Mouse (Mus musculus) liver, adult 2 months (tissue): ENCODE measurements around the gene Ugt1a10. TPM values are rescaled to one million over a fixed set of nuclear protein-coding genes. Genes with fewer than 3 reads are reported as not detected.

Experiments
- DNase-seq: peaks from one replicate; pipeline ENCODE4 v3.0.0-alpha.2; 2011; ENCODE audit warnings: low read depth, low spot score; ENCODE audit errors: extremely low read depth
- H3K27ac ChIP-seq: fragments of 200-500 bp; replicated peaks from 2 replicates; pipeline ENCODE4 v1.5.1; 2012; ENCODE audit warnings: low read depth, mild to moderate bottlenecking, control low read depth, inconsistent platforms, low read length; ENCODE audit not compliant: insufficient read depth
- H3K27me3 ChIP-seq: fragments of 200-500 bp; 2 replicates; pipeline ENCODE4 v1.6.1; 2012; ENCODE audit warnings: mild to moderate bottlenecking, moderate library complexity, low read length, inconsistent platforms; ENCODE audit not compliant: control insufficient read depth, insufficient read depth
- H3K36me3 ChIP-seq: fragments of 200-500 bp; 2 replicates; pipeline ENCODE4 v1.6.1; 2012; ENCODE audit warnings: low read length, inconsistent platforms; ENCODE audit not compliant: control insufficient read depth, insufficient read depth
- H3K4me1 ChIP-seq: fragments of 200-500 bp; 2 replicates; pipeline ENCODE4 v1.6.1; 2011; ENCODE audit warnings: low read length; ENCODE audit not compliant: control insufficient read depth, insufficient read depth
- H3K4me3 ChIP-seq: fragments of 200-500 bp; 2 replicates; pipeline ENCODE4 v1.5.1; 2011; ENCODE audit warnings: low read depth, mild to moderate bottlenecking, control low read depth, low read length, moderate library complexity; ENCODE audit not compliant: insufficient read depth
- H3K79me2 ChIP-seq: fragments of 200-500 bp; 2 replicates; pipeline ENCODE4 v1.6.1; 2012; ENCODE audit warnings: inconsistent platforms, mild to moderate bottlenecking, low read length, moderate library complexity; ENCODE audit not compliant: control insufficient read depth, insufficient read depth
- H3K9ac ChIP-seq: fragments of 200-500 bp; 2 replicates; pipeline ENCODE4 v1.6.1; 2012; ENCODE audit warnings: low read depth, mild to moderate bottlenecking, control low read depth, inconsistent platforms, low read length
- CTCF ChIP-seq: fragments of 200-500 bp; IDR thresholded peaks from 2 replicates; pipeline ENCODE4 v1.5.1; 2011; ENCODE audit warnings: low read depth, low read length, control low read depth
- POLR2A ChIP-seq: fragments of 200-500 bp; IDR thresholded peaks from 2 replicates; pipeline ENCODE4 v1.6.1; 2011; ENCODE audit warnings: low read length, control low read depth; ENCODE audit not compliant: insufficient read depth; ENCODE audit errors: extremely low read depth
- WGBS: fragments of 180-500 bp; shearing (Covaris S2); methylation state at CpG from one replicate; pipeline ENCODE4 v1.1.7; 2018; 5-methylcytosine and 5-hydroxymethylcytosine counted together
- polyA plus RNA-seq: library from polyadenylated mRNA; depleted of rRNA; stranded (reverse); fragments of >200 nt; gene quantifications from 2 replicates; pipeline ENCODE4 v1.2.3, GENCODE M21; 2012
- total RNA-seq: library from RNA; depleted of rRNA; stranded (reverse); fragments of >200 nt; gene quantifications from 2 replicates; pipeline ENCODE4 v1.2.3, GENCODE M21; 2014

Ugt1a10 gene
- total and polyA plus RNA-seq, 2 experiments, result 1.2 to 6.4 TPM

DNA sequence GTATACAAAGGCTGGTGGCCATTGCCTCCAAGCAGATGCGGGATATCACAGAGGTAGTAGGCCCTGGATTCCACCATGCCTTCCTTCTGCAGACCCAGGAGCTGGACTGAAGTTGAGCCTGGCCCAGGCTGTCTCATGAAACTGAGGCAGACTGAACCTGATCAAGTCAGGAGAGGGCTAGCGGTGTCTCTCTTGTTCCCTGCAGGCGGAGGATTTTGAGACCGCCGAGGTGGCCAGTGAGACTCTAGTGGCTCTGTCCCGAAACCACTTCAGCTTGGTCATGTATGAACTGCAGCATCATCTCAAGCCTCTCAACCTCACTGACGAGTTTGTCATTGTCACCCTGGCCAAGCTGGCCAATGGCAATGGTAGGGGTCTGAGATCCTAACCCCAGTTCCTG is 175.2 kb downstream of the Ugt1a10 start:
- Histone ChIP-seq H3K27ac (no peak overlapping the region), H3K9ac (no peak overlapping the region), H3K27me3 (no peaks in the 10 kb centered on the region), H3K4me3 (no peak overlapping the region), H3K36me3 (no peaks in the 10 kb centered on the region), H3K4me1 (no peaks in the 10 kb centered on the region; the same call in 1 of the 2 replicates), H3K79me2 (no peaks in the 10 kb centered on the region)
- WGBS, result 78% methylated on average over 7 of the region's 7 CpGs
- no peak for TF ChIP-seq CTCF
- TF ChIP-seq POLR2A, result no peak
- DNase-seq, result no peak

DNA sequence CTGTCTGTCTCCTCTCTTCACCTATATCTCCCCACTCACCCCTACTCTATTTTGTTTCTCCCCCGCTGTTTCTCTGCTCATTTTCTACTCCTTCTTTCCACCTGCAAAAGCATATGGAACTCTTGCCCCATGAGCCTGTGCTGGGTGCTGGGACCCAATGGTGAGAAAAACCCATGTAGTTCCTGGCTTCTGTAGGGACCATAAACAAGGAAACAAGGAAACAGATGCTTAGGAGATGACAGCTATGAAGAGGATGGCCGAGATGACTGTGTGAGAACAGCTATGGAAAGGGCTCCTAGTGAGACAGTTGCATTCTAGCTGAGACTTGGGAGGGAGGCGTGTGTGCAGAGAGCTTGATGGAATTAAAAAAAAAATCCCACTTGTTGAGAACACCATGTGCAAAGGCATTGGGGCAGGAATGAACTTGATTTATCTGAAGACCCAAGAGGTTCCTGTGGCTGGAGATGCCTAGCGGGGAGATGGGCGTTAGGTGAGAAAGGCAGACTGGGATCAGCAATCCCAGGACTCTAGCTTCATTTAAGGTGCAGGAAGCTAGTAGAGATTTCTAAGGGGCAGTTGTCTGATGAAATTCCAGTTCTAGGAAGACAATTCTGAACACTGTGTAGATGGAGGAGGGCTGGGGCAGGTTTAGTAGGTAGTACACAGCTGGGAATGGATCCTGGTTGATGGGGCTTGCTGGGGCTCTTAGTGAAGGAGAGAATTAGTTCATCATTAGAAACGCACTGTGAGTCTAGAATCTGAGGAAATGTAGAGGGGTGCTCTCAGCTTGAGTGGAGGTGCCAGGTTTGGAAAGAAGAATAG is 176.0 kb downstream of the Ugt1a10 start:
- Histone ChIP-seq H3K9ac (no peak overlapping the region), H3K4me1 (no peaks in the 10 kb centered on the region), H3K27ac (no peak overlapping the region), H3K27me3 (no peaks in the 10 kb centered on the region), H3K79me2 (no peaks in the 10 kb centered on the region), H3K4me3 (no peak overlapping the region), H3K36me3 (no peaks in the 10 kb centered on the region)
- 78% methylated on average over 6 of the region's 6 CpGs for whole genome bisulfite sequencing
- TF ChIP-seq CTCF, result no peak
- no peak for DNase-seq

DNA sequence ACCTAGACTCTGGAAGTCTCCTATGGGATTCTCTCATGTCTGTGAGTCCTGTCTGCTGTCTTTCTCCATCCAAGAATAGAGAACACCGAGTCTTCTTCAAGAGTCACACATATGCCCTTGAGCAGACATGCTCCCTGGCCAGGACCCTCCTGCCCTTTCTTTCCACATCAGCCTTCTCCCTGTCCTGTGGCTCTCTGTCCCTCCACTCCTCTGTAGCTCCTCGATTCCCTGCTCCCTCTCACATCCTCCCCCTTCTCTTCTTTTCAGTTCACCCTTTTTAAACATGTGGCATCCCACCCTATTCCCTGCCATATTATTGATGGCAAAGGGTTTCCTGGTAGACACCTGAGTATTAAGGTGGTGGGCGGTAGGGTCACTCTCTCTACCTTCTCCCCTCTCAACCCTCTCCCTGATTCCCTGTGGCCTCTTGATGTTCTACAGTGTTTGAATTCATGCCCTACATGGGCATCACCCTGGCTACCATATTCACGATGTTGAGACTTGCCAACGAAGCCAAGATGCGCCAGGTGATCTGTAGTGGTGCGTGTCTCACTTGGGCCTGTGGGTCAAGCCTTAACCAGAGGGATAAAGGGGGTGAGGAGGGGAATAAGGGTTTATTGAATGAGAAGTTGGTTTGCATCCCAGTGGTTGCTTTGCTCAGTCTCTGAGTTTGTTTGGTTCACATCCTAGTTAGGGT is 176.8 kb downstream of the Ugt1a10 start:
- H3K4me3 ChIP-seq, result no peak overlapping the region
- no peak for DNase-seq
- WGBS, result 67% methylated on average over 7 of the region's 7 CpGs

DNA sequence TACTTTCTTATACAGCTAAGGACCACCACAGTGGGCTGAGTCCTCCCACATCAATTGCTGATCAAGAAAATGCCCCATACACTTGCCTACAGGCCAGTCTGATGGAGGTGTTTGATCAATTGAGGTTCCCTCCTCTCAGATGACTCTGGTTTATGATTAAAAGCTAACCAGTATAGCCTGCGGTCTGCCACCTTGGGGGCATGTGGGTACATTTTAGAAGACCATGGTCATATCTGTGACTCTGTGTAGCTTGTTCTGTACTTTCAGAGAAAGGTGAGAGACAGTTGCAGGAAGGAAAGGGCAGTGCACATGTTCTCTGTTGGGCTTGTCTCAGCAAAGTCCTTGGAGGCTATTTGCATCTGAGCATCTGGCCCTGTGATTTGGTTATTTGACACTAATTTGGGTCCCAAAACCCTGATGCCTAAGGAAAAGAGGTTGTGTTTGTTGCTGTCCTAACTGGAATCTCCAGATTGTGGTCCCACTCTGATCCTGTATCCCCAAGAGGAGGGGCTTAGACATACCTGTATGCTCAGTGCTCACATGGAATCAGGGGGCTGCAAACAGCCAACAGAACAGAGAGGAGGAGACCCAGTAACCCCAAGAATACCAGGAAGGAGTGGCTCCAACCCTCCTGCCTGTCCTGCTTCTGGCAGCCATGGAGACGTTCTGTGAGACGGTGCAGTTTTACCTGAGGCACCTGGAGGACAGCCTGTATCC is 177.6 kb downstream of the Ugt1a10 start:
- no peaks in the 10 kb centered on the region for H3K4me1 ChIP-seq
- DNase-seq, result no peak
- H3K79me2 ChIP-seq, result no peaks in the 10 kb centered on the region
- no peak overlapping the region for H3K9ac ChIP-seq
- H3K27me3 ChIP-seq, result no peaks in the 10 kb centered on the region
- TF ChIP-seq CTCF (no peak), POLR2A (no peak)
- H3K4me3 ChIP-seq, result no peak overlapping the region
- no peaks in the 10 kb centered on the region for H3K36me3 ChIP-seq
- 52% methylated on average over 3 of the region's 3 CpGs for WGBS
- no peak overlapping the region for H3K27ac ChIP-seq

More for the DNA sequence above, 176.8 kb downstream of the Ugt1a10 start:
- Histone ChIP-seq H3K36me3 (no peaks in the 10 kb centered on the region), H3K79me2 (no peaks in the 10 kb centered on the region), H3K9ac (no peak overlapping the region), H3K27ac (no peak overlapping the region), H3K4me1 (no peaks in the 10 kb centered on the region), H3K27me3 (no peaks in the 10 kb centered on the region)
- TF ChIP-seq CTCF (no peak), POLR2A (no peak)

DNA sequence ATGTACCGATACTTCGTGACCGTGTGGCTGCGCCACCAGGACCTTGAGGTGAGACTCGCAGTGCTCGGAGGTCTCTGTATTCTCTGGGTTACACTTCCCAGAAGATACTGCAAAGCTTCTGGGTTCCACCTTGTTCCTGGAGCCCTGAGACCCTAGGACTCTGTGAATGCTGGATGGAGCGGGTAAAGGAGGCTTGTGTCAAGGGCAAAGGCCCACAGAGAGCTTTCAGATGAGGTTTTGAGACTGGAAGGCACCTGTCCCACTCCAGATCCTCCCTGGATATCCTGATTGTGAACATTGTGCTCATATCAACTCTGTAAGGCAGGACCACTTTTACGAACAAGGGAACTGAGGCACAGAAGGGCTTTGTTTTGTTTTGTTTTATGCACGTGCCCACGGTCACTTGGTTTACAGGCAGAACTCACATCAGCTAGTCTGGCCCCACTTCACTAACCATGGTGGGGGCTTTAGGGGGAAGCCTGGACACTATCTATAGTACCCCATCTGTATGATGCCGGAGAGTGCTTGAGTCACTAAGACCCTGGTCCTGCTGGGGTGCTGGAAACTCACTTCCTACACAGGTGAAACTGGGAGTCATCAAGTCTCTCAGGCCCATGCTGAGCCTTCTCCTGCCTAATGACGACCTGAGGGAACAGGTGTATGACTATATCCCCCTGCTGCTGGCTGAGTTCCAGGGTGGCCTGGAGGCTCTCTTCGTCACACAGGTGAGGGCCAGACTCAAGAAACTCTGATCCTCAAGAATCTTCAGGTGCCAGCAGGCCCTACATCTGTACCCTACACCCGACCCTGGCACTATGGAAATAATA is 178.4 kb downstream of the Ugt1a10 start:
- no peak overlapping the region for H3K9ac ChIP-seq
- no peak overlapping the region for H3K4me3 ChIP-seq

More for the DNA sequence above, 178.4 kb downstream of the Ugt1a10 start:
- Histone ChIP-seq H3K27ac (no peak overlapping the region), H3K36me3 (no peaks in the 10 kb centered on the region), H3K27me3 (no peaks in the 10 kb centered on the region), H3K79me2 (no peaks in the 10 kb centered on the region), H3K4me1 (no peaks in the 10 kb centered on the region)
- 71% methylated on average over 14 of the region's 14 CpGs for WGBS
- DNase-seq, result no peak
- TF ChIP-seq CTCF (no peak), POLR2A (no peak)
